Mouse (Mus musculus): ENCODE data around the gene Actl6b. TPM values are rescaled to one million over a fixed set of nuclear protein-coding genes. Genes with fewer than 3 reads are reported as not detected.

Actl6b gene
- polyA plus RNA-seq, 1 experiment from 2014 or later: not detected

Small RNAs within 50 kb of the gene (microRNA-seq; reads per million reads assigned to microRNA genes)
- gene Mir6418: not detected

Other genes starting within 250 kb of the Actl6b start
- 200 and 201 TPM in 2 replicates for gene Srrt, start 245.8 kb upstream of the Actl6b start, polyA plus RNA-seq (2016; fragmentation: Nextera tagmentation; extraction: Ambion mirVana)
- gene Trip6, start 239.1 kb upstream of the Actl6b start, polyA plus RNA-seq (2016; fragmentation: Nextera tagmentation; extraction: Ambion mirVana): 73.4 and 75.9 TPM in 2 replicates
- gene Slc12a9, start 219.9 kb upstream of the Actl6b start, polyA plus RNA-seq (2016; fragmentation: Nextera tagmentation; extraction: Ambion mirVana): 10.4 and 10.6 TPM in 2 replicates
- gene Ephb4, start 203.4 kb upstream of the Actl6b start, polyA plus RNA-seq (2016; fragmentation: Nextera tagmentation; extraction: Ambion mirVana): 66.3 and 81.0 TPM in 2 replicates
- gene Zan, start 76.5 kb upstream of the Actl6b start, polyA plus RNA-seq (2016; fragmentation: Nextera tagmentation; extraction: Ambion mirVana): 0.03 and 0.10 TPM in 2 replicates
- 53.2 and 63.4 TPM in 2 replicates for gene Pop7, start 51.0 kb upstream of the Actl6b start, polyA plus RNA-seq (2016; fragmentation: Nextera tagmentation; extraction: Ambion mirVana)
- gene Gigyf1, start 35.0 kb upstream of the Actl6b start, polyA plus RNA-seq (2016; fragmentation: Nextera tagmentation; extraction: Ambion mirVana): 13.5 and 14.6 TPM in 2 replicates
- gene Epo, start 20.3 kb upstream of the Actl6b start, polyA plus RNA-seq (2016; fragmentation: Nextera tagmentation; extraction: Ambion mirVana): 1.5 and 2.4 TPM in 2 replicates
- 257 and 295 TPM in 2 replicates for gene Gnb2, start 20.0 kb upstream of the Actl6b start, polyA plus RNA-seq (2016; fragmentation: Nextera tagmentation; extraction: Ambion mirVana)
- 0.79 and 1.4 TPM in 2 replicates for gene Tfr2, start 16.3 kb downstream of the Actl6b start, polyA plus RNA-seq (2016; fragmentation: Nextera tagmentation; extraction: Ambion mirVana)
- 14.7 and 16.4 TPM in 2 replicates for gene Mospd3, start 47.5 kb downstream of the Actl6b start, polyA plus RNA-seq (2016; fragmentation: Nextera tagmentation; extraction: Ambion mirVana)
- 153 and 165 TPM in 2 replicates for gene Pcolce, start 60.3 kb downstream of the Actl6b start, polyA plus RNA-seq (2016; fragmentation: Nextera tagmentation; extraction: Ambion mirVana)
- 0.11 and 0.60 TPM in 2 replicates for gene Fbxo24, start 75.5 kb downstream of the Actl6b start, polyA plus RNA-seq (2016; fragmentation: Nextera tagmentation; extraction: Ambion mirVana)
- gene Lrch4, start 75.6 kb downstream of the Actl6b start, polyA plus RNA-seq (2016; fragmentation: Nextera tagmentation; extraction: Ambion mirVana): 25.9 and 32.2 TPM in 2 replicates
- gene Gm20605, start 75.7 kb downstream of the Actl6b start, polyA plus RNA-seq (2016; fragmentation: Nextera tagmentation; extraction: Ambion mirVana): 12.6 and 14.8 TPM in 2 replicates
- 8.0 and 9.7 TPM in 2 replicates for gene Sap25, start 87.8 kb downstream of the Actl6b start, polyA plus RNA-seq (2016; fragmentation: Nextera tagmentation; extraction: Ambion mirVana)
- 0.23 and 0.48 TPM in 2 replicates for gene Irs3, start 92.2 kb downstream of the Actl6b start, polyA plus RNA-seq (2016; fragmentation: Nextera tagmentation; extraction: Ambion mirVana)
- 18.6 and 22.9 TPM in 2 replicates for gene Agfg2, start 131.2 kb downstream of the Actl6b start, polyA plus RNA-seq (2016; fragmentation: Nextera tagmentation; extraction: Ambion mirVana)
- 1.1 and 2.5 TPM in 2 replicates for gene Nyap1, start 188.1 kb downstream of the Actl6b start, polyA plus RNA-seq (2016; fragmentation: Nextera tagmentation; extraction: Ambion mirVana)
- 78.1 and 99.5 TPM in 2 replicates for gene Tsc22d4, start 192.2 kb downstream of the Actl6b start, polyA plus RNA-seq (2016; fragmentation: Nextera tagmentation; extraction: Ambion mirVana)
- gene Ppp1r35, start 225.3 kb downstream of the Actl6b start, polyA plus RNA-seq (2016; fragmentation: Nextera tagmentation; extraction: Ambion mirVana): 47.0 and 49.5 TPM in 2 replicates
- 11.3 and 11.8 TPM in 2 replicates for gene Mepce, start 234.1 kb downstream of the Actl6b start, polyA plus RNA-seq (2016; fragmentation: Nextera tagmentation; extraction: Ambion mirVana)
- 8.4 and 15.8 TPM in 2 replicates for gene Zcwpw1, start 234.3 kb downstream of the Actl6b start, polyA plus RNA-seq (2016; fragmentation: Nextera tagmentation; extraction: Ambion mirVana)